Mouse (Mus musculus) natural killer cell, adult 2 months (primary cell): ENCODE measurements at regions not wholly inside any gene's neighbourhood (a gene's known extent, or its start where the extent isn't known, plus 50 kb on each side); places are given as distances from the start of the nearest gene placed in this dataset.

Experiments
- DNase-seq, 2 experiments: peaks; one replicate each; pipeline ENCODE4 v3.0.0; 2022; ENCODE audit warnings: low spot score in 2 of 2

- no peak for DNase-seq
These were observed 315.2 kb upstream of the C030005K15Rik start for GRCm38 (mm10) chr10:98041766-98042165.

GRCm38 (mm10) chr10:98043873-98044272 lies 317.3 kb upstream of the C030005K15Rik start:
- DNase-seq: no peak

- no peak for DNase-seq
These were observed 318.0 kb upstream of the C030005K15Rik start for GRCm38 (mm10) chr10:98044579-98044978.

- DNase-seq: no peak
These were observed 346.9 kb upstream of the C030005K15Rik start for GRCm38 (mm10) chr10:98073432-98073831.

GRCm38 (mm10) chr10:98084881-98085280 lies 358.3 kb upstream of the C030005K15Rik start:
- no peak for DNase-seq

GRCm38 (mm10) chr10:98116296-98116695 lies 389.7 kb upstream of the C030005K15Rik start:
- DNase-seq: no peak

- no peak for DNase-seq
These were observed 399.2 kb upstream of the C030005K15Rik start for GRCm38 (mm10) chr10:98125713-98126112.

- no peak for DNase-seq
These were observed 408.5 kb upstream of the C030005K15Rik start for GRCm38 (mm10) chr10:98135026-98135425.

- DNase-seq: no peak
These were observed 419.2 kb upstream of the C030005K15Rik start for GRCm38 (mm10) chr10:98145773-98146172.

GRCm38 (mm10) chr10:98146998-98147863 lies 420.7 kb upstream of the C030005K15Rik start:
- no peak for DNase-seq

GRCm38 (mm10) chr10:98155982-98156381 lies 429.4 kb upstream of the C030005K15Rik start:
- no peak for DNase-seq

- DNase-seq: no peak
These were observed 459.1 kb upstream of the C030005K15Rik start for GRCm38 (mm10) chr10:98185666-98186065.

GRCm38 (mm10) chr10:98196852-98197251 lies 470.3 kb upstream of the C030005K15Rik start:
- DNase-seq: no peak

- DNase-seq: no peak
These were observed 483.7 kb upstream of the C030005K15Rik start for GRCm38 (mm10) chr10:98210246-98210645.

GRCm38 (mm10) chr10:98212876-98213587 lies 486.5 kb upstream of the C030005K15Rik start:
- no peak for DNase-seq

GRCm38 (mm10) chr10:98231017-98231416 lies 504.5 kb upstream of the C030005K15Rik start:
- DNase-seq: no peak

- no peak for DNase-seq
These were observed 505.2 kb upstream of the C030005K15Rik start for GRCm38 (mm10) chr10:98231705-98232235.

GRCm38 (mm10) chr10:98248311-98248710 lies 521.8 kb upstream of the C030005K15Rik start:
- no peak for DNase-seq

GRCm38 (mm10) chr10:98257980-98258707 lies 531.6 kb upstream of the C030005K15Rik start:
- DNase-seq: no peak

GRCm38 (mm10) chr10:98259283-98259682 lies 532.7 kb upstream of the C030005K15Rik start:
- no peak for DNase-seq

GRCm38 (mm10) chr10:98268511-98268910 lies 542.0 kb upstream of the C030005K15Rik start:
- DNase-seq: no peak

GRCm38 (mm10) chr10:98291617-98292016 lies 565.1 kb upstream of the C030005K15Rik start:
- DNase-seq: no peak
